Mouse (Mus musculus) brain, embryonic 14.5 days (tissue): ENCODE data around the gene Dab1. TPM values are rescaled to one million over a fixed set of nuclear protein-coding genes. Genes with fewer than 3 reads are reported as not detected.

Source experiments
- DNase-seq: peaks from one replicate; pipeline ENCODE4 v3.0.0-alpha.2; 2011; ENCODE audit warnings: low read depth
- CTCF ChIP-seq: fragments of 200-500 bp; IDR thresholded peaks from 2 replicates; pipeline ENCODE4 v1.5.1; 2012; ENCODE audit warnings: inconsistent platforms, mild to moderate bottlenecking, moderate library complexity, borderline replicate concordance; ENCODE audit not compliant: insufficient read depth, insufficient read length; ENCODE audit errors: extremely low read depth
- POLR2A ChIP-seq: fragments of 200-500 bp; IDR thresholded peaks from 2 replicates; pipeline ENCODE4 v1.6.1; 2012; ENCODE audit warnings: mild to moderate bottlenecking, inconsistent platforms, borderline replicate concordance; ENCODE audit not compliant: poor library complexity, insufficient read depth, insufficient read length, severe bottlenecking; ENCODE audit errors: extremely low read depth
- polyA plus RNA-seq: library from polyadenylated mRNA; depleted of rRNA; stranded (reverse); fragments of >200 nt; gene quantifications from 2 replicates; pipeline ENCODE4 v1.2.3, GENCODE M21; 2012; rRNA removed

The Dab1 gene
- polyA plus RNA-seq = 49.9 and 54.9 TPM in 2 replicates

GRCm38 (mm10) chr4:103619321-103619945 is at the start of gene Dab1:
Gene Dab1 (plus strand): TSS chr4:103619359.
- peak; percentile 83 for DNase-seq
- TF ChIP-seq POLR2A = no peak
- TF ChIP-seq CTCF = peak; percentile 21; the same call in 1 of the 2 replicates

- peak; percentile 35 for DNase-seq
Observed at GRCm38 (mm10) chr4:103571721-103572352, 47.3 kb upstream of the Dab1 start.

DNA sequence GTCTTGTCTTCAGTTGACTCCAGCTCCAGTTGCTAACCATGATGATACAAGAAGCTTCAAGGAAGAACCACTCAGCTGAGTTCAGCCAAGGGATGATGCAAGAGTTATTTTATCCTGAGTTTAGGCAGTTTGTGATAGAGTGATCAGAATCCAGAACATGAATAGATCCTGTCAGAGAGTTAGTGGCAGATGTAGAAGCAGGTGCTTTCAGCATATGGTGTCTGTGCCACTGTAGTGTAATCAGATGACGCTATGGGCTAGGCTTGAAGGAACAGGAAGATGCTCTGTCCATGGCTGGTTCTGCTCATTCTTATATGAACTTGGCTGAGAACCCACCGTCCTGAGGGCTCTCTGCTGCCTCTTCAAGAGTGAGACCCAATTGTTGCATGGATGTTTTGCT is 43.6 kb upstream of the Dab1 start:
- no peak for DNase-seq
- TF ChIP-seq CTCF (no peak), POLR2A (no peak)

More at GRCm38 (mm10) chr4:103571721-103572352, 47.3 kb upstream of the Dab1 start:
- no peak for TF ChIP-seq CTCF
- TF ChIP-seq POLR2A = no peak

GRCm38 (mm10) chr4:103576305-103576704 is 42.9 kb upstream of the Dab1 start:
- no peak for TF ChIP-seq CTCF
- no peak for TF ChIP-seq POLR2A
- DNase-seq = peak; percentile 82

- TF ChIP-seq CTCF (no peak), POLR2A (no peak)
- peak; percentile 84 for DNase-seq
Observed at GRCm38 (mm10) chr4:103577111-103577815, 41.9 kb upstream of the Dab1 start.

DNA sequence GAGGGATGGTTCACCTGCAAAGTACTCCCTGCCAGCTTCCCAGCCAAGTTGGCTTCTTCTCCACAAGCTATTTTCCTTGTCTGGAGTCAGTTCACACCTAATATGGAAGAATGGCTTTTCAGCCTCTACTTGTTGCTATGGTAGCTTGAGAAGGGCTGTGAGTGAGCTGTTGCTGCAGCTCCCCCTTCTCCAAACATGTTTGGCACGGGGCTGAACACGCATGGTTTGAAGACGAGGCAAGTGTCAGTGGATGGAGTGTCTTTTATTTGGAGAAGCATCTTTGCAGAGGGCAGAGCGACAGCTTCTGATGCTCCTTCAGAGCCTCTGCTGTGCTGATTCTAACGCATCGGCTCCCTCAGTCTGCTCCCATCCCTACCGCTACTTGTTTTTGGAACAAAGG is 41.3 kb upstream of the Dab1 start:
- no peak for TF ChIP-seq CTCF
- TF ChIP-seq POLR2A = no peak
- peak; percentile 60 for DNase-seq

DNA sequence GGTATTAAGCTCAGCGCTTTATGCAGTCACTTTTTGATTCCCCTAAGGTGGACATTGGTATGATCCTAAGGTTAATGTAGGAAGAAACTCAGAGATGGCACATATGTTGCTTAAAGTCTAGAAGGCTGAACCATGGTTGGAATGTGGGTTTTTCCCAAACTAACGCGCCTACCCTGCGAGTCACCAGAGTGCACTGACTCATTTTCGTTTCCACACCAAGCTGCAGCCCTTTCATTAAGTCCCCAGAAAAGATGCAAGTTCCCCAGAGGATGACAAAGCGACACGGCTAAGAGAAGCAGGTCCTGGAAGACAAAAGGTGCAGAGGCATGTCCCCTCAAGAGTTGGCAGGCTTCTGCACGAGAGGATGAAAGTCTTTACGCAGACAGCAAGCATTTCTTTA is 39.1 kb upstream of the Dab1 start:
- TF ChIP-seq CTCF = no peak
- TF ChIP-seq POLR2A = no peak
- no peak for DNase-seq

GRCm38 (mm10) chr4:103615011-103615410 is 4.1 kb upstream of the Dab1 start:
- TF ChIP-seq CTCF = no peak
- no peak for TF ChIP-seq POLR2A

DNA sequence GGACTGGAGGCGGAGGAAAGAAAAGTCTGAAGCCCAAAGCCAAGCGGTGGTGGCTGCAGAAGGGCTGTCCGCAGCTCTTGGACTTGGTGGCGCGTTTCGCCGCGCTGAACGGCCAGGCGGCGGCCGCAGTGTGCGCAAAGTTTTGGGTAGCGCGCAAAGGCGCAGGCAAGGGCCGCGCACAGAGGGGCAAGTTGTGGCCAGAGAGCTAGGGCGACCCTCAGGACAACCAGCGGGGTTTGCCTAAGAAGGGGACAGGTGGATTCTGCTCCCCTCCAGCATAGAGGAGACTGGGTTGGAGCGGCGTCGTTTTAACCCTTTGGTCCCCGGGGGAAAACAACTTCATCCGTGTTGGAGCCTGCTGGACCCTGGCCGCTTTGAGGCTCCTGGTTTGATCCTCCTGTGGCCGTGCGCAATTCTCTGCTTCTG is 800 bp downstream of the Dab1 start:
- TF ChIP-seq CTCF (no peak), POLR2A (no peak)
- DNase-seq = peak; percentile 63

More at GRCm38 (mm10) chr4:103615011-103615410, 4.1 kb upstream of the Dab1 start:
- DNase-seq = no peak

DNA sequence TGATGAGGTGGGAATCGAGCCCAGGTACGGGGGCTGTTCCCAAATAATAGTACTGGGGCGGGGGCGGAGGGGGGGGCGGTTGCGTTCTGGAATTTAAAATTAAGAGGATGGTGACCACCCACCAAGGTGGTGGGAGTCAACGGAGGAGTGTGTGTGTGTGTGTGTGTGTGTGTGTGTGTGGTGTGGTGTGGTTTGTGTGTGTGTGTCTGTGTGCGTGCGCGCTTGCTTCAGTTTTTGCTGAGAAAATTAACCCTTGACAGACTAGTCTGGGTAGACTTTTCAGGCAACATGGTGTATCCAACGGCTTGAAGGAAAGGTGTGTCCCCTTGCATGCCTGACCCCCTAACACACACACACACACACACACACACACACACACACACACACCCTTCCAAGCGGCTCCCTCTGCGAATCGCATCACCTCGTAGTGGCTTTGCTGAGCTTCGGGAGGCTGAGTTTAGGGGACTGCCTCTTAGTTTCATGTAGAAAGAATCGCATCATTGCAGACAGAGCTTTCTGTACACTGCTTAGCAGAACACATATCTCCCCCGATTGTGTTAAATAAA is 1.5 kb downstream of the Dab1 start:
- TF ChIP-seq CTCF (no peak), POLR2A (no peak)
- peak; percentile 43 for DNase-seq

GRCm38 (mm10) chr4:103621586-103621985 is 2.4 kb downstream of the Dab1 start:
- no peak for DNase-seq

More at GRCm38 (mm10) chr4:103621586-103621985, 2.4 kb downstream of the Dab1 start:
- no peak for TF ChIP-seq CTCF
- TF ChIP-seq POLR2A = no peak
